Mouse (Mus musculus): ENCODE data around the gene Rasgrp1.

The Rasgrp1 gene

DNA sequence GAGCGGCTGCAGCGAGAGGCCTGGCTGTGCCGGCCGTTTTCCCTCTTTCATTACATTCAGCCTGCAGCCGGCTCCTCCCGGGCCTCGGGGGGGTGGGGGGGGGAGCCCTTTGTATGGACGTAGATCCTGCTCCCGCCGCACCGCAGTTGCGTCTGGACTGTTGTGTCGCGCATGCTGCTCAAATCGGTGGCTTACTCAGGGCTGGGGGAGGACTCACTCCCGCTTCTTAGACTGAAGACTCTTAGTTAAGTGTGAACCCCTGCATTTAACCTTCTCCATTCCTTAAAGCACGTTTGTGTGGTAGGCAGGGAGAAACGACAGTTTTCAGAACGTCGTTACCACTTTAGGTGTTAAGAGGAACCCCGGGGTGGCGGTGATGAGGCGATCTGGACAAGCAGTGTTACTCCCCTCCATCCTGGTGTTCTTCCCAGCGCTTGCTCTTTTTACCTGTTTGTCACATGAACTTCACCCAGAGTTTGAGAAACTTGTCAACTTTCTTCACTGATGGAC lies 92.7 kb downstream of the Rasgrp1 start:
- no peak for DNase-seq (ENCODE audit: low read depth, low spot score)

DNA sequence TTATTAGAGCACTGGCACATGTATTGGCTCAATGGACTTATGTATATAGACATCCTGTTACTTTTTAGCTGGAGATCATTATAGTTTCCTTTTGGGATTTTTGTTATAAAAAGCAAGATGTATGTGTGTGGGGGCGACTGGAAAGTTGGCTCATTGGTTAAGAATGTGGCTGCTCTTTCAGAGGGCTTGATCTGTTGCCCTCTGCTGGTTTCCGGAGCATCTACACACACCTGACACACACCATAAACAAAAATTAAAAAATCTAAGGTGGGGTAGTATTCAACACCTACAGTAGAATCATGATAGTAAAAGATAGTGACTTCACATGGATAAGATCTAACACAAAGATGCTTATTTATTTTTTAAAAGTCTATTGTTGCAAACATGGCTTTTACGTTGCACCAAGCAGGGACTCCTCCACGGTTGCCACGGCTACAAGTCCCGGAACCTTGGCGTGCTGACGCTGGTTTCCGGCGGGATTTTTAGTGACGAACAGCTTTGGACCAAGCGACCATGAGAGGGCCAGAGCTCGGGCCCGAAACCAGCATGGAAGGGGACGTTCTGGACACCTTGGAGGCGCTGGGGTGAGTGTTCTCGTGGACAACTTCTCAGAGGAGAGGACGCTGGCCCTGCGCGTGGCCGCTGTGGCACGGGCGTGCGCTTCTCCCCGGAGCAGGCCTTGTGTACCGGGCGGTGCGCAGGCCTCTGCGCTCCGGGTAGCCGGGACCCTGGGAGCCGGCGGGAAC lies 93.4 kb downstream of the Rasgrp1 start, which contains the start of gene Fam98b:
TSS of gene Fam98b (plus strand) at position 485 of the 746 bp plus-strand sequence.
- DNase-seq (ENCODE audit: low read depth, low spot score): peak; percentile 96

DNA sequence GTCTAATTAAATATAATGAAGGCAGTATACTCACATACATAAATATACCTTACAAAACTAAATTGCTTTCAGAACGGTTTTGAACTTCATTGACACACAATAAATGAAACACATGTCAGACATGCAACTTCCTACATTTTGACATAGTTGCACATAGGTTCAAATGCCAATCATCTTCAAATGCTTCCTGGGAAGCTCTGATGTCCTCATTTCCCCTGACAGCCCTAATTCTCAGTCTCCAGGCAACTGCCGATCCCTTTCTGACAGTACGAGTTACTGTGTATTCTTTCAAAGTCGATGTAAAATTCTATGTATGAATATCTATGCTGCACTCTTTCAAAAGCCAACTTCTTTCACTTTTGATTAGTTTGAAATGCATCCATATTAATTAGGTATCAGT lies 100.8 kb downstream of the Rasgrp1 start:
- no peak for DNase-seq (ENCODE audit: low read depth, low spot score)

DNA sequence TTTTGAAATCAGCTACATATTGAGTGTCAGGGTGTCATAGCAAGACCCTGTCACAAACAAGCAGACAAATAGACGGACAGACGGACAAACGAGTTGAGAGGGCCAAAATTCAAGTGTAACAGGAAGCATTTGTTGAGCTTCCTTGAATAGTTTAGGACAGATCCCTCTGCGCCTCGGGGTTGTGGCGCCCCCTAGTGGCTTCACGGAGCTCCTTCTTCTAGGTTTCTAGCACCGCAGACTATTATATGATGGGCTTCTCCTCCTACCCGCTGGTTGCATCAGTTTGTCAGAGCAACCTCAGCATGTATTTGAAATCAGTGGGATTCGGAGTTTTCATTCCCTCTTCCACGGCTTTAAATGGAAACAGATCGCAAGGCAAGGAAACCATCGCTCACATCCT lies 111.5 kb downstream of the Rasgrp1 start:
- DNase-seq (ENCODE audit: low read depth, low spot score): peak; percentile 93

DNA sequence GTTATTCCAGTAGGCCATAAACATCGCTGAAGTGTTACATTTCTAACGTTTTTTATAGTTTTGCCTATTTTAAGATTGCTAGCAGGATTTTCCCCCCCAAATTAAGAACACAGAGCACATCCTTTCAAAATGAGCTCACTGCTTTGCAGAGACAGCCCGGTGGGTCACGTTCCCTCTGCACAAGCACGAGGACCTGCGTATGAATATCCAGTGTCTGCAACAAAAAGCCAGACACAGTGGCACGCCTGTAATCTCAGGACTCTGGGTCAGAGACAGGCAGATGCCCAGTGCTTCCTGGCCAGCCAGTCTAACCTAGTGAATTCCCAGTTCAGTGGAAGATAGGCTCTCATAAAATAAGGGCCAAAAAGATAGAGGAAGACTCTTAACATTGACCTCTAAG lies 112.5 kb downstream of the Rasgrp1 start:
- no peak for DNase-seq (ENCODE audit: low read depth, low spot score)
